Mouse (Mus musculus) lung, embryonic 14.5 days (tissue): ENCODE measurements around the gene Gm42421. TPM values are rescaled to one million over a fixed set of nuclear protein-coding genes. Genes with fewer than 3 reads are reported as not detected.

Source experiments
- ATAC-seq: fragments of 200-750 bp; cut with Nextera tagmentation; 2 replicates; pipeline ENCODE4 v1.8.0; 2017; ENCODE audit warnings: mild to moderate bottlenecking, moderate TSS enrichment, moderate library complexity; ENCODE audit not compliant: insufficient read depth
- DNase-seq: peaks from one replicate; pipeline ENCODE4 v3.0.0-alpha.2; 2015
- H3K27ac ChIP-seq: fragments of 300-500 bp; sonication (generic); 2 replicates; pipeline ENCODE4 v1.5.1; 2014; ENCODE audit warnings: low read depth, mild to moderate bottlenecking, moderate library complexity
- H3K27me3 ChIP-seq: fragments of 300-500 bp; sonication (generic); 2 replicates; pipeline ENCODE4 v1.6.1; 2014; ENCODE audit warnings: low read length, control low read depth; ENCODE audit not compliant: insufficient read depth
- H3K36me3 ChIP-seq: fragments of 300-500 bp; sonication (generic); 2 replicates; pipeline ENCODE4 v1.6.1; 2014; ENCODE audit warnings: control low read depth; ENCODE audit not compliant: insufficient read depth
- H3K4me1 ChIP-seq: fragments of 300-500 bp; sonication (generic); 2 replicates; pipeline ENCODE4 v1.6.1; 2014; ENCODE audit warnings: antibody characterized with exemption, control low read depth; ENCODE audit not compliant: insufficient read depth
- H3K4me2 ChIP-seq: fragments of 300-500 bp; sonication (generic); 2 replicates; pipeline ENCODE4 v1.6.1; 2014; ENCODE audit warnings: mild to moderate bottlenecking
- H3K4me3 ChIP-seq: fragments of 300-500 bp; sonication (generic); 2 replicates; pipeline ENCODE4 v1.5.1; 2014; ENCODE audit warnings: low read depth, low read length
- H3K9ac ChIP-seq: fragments of 300-500 bp; sonication (generic); 2 replicates; pipeline ENCODE4 v1.6.1; 2014
- H3K9me3 ChIP-seq: fragments of 300-500 bp; sonication (generic); 2 replicates; pipeline ENCODE4 v1.6.1; 2016; ENCODE audit warnings: low read depth, low read length, control low read depth
- CTCF ChIP-seq: IDR thresholded peaks from 2 replicates; pipeline ENCODE4 v1.5.1; 2016; ENCODE audit warnings: antibody characterized with exemption, low read depth
- WGBS: fragments of 180-500 bp; shearing (Covaris S2); extraction: QIAGEN DNeasy Blood & Tissue Kit; methylation state at CpG from one replicate; pipeline ENCODE4 v1.1.7; 2014; 5-methylcytosine and 5-hydroxymethylcytosine counted together
- polyA plus RNA-seq: library from polyadenylated mRNA; unstranded; fragments of >200 nt; fragmentation: Nextera tagmentation; extraction: Ambion mirVana; gene quantifications from 2 replicates; pipeline ENCODE4 v1.2.1, GENCODE M21; 2014

Gene Gm42421
- polyA plus RNA-seq, result 0.79 TPM in 1 of 2 replicates, not detected in the other

GRCm38 (mm10) chr5:143927875-143928274, at the start of gene Gm42421:
Gene Gm42421, plus strand, starts transcription at chr5:143928175.
- Histone ChIP-seq H3K36me3 (peaks cover 87% of the 10 kb centered on the region), H3K9me3 (no peaks in the 10 kb centered on the region), H3K4me2 (no peak within 1 kb of the TSS), H3K4me1 (no peaks in the 10 kb centered on the region), H3K27ac (no peak within 1 kb of the TSS), H3K4me3 (no peak within 1 kb of the TSS), H3K9ac (no peak within 1 kb of the TSS), H3K27me3 (no peaks in the 10 kb centered on the region)
- 96% methylated on average over 8 of the region's 8 CpGs for WGBS
- ATAC-seq (no peak), DNase-seq (no peak)
- TF ChIP-seq CTCF, result no peak

- 94% methylated on average over 3 of the region's 3 CpGs for WGBS
- H3K9me3 ChIP-seq, result no peaks in the 10 kb centered on the region
- DNase-seq (no peak), ATAC-seq (no peak)
- H3K9ac ChIP-seq, result no peak overlapping the region
- peaks cover 90% of the 10 kb centered on the region for H3K36me3 ChIP-seq
- no peaks in the 10 kb centered on the region for H3K27me3 ChIP-seq
- H3K4me2 ChIP-seq, result no peak overlapping the region
- no peaks in the 10 kb centered on the region for H3K4me1 ChIP-seq
- H3K4me3 ChIP-seq, result no peak overlapping the region
- no peak for TF ChIP-seq CTCF
- H3K27ac ChIP-seq, result no peak overlapping the region
These were observed 42.7 kb upstream of the Gm42421 start for GRCm38 (mm10) chr5:143885274-143885673.

GRCm38 (mm10) chr5:143890741-143891140, 37.2 kb upstream of the Gm42421 start:
- Histone ChIP-seq H3K4me2 (no peak overlapping the region), H3K9me3 (no peaks in the 10 kb centered on the region), H3K4me1 (no peaks in the 10 kb centered on the region), H3K27me3 (no peaks in the 10 kb centered on the region), H3K27ac (no peak overlapping the region), H3K9ac (no peak overlapping the region), H3K4me3 (no peak overlapping the region), H3K36me3 (peaks cover 65% of the 10 kb centered on the region)
- 72% methylated on average over 6 of the region's 6 CpGs for WGBS
- DNase-seq (no peak), ATAC-seq (no peak)
- TF ChIP-seq CTCF, result no peak

GRCm38 (mm10) chr5:143892255-143892886, 35.6 kb upstream of the Gm42421 start:
- no peaks in the 10 kb centered on the region for H3K27me3 ChIP-seq
- no peak for ATAC-seq
- no peak overlapping the region for H3K4me3 ChIP-seq
- no peaks in the 10 kb centered on the region for H3K9me3 ChIP-seq
- H3K4me2 ChIP-seq, result no peak overlapping the region
- no peaks in the 10 kb centered on the region for H3K4me1 ChIP-seq
- no peak for TF ChIP-seq CTCF
- no peak overlapping the region for H3K9ac ChIP-seq
- no peak for DNase-seq
- no peak overlapping the region for H3K27ac ChIP-seq
- WGBS, result 66% methylated on average over 9 of the region's 9 CpGs
- peaks cover 57% of the 10 kb centered on the region for H3K36me3 ChIP-seq

- DNase-seq, result no peak
- H3K4me3 ChIP-seq, result no peak overlapping the region
These were observed 34.6 kb upstream of the Gm42421 start for GRCm38 (mm10) chr5:143893396-143893795.

GRCm38 (mm10) chr5:143897635-143898330, 30.2 kb upstream of the Gm42421 start, which contains the start of gene Ankrd61:
Gene Ankrd61, minus strand, starts transcription at chr5:143897685.
- no peak for ATAC-seq
- WGBS, result 85% methylated on average over 14 of the region's 14 CpGs
- Histone ChIP-seq H3K9me3 (no peaks in the 10 kb centered on the region), H3K27me3 (no peaks in the 10 kb centered on the region), H3K4me2 (no peak within 1 kb of the TSS), H3K4me1 (no peaks in the 10 kb centered on the region), H3K27ac (no peak within 1 kb of the TSS), H3K36me3 (peaks cover 71% of the 10 kb centered on the region), H3K4me3 (no peak within 1 kb of the TSS), H3K9ac (no peak within 1 kb of the TSS)
- no peak for TF ChIP-seq CTCF
- DNase-seq, result no peak

More at GRCm38 (mm10) chr5:143893396-143893795, 34.6 kb upstream of the Gm42421 start:
- Histone ChIP-seq H3K36me3 (peaks cover 58% of the 10 kb centered on the region), H3K4me2 (no peak overlapping the region), H3K4me1 (no peaks in the 10 kb centered on the region), H3K9me3 (no peaks in the 10 kb centered on the region), H3K9ac (no peak overlapping the region), H3K27me3 (no peaks in the 10 kb centered on the region), H3K27ac (no peak overlapping the region)
- ATAC-seq, result no peak
- WGBS, result 58% methylated on average over 5 of the region's 5 CpGs
- TF ChIP-seq CTCF, result no peak

GRCm38 (mm10) chr5:143902111-143902510, 25.9 kb upstream of the Gm42421 start:
- WGBS, result 76% methylated on average over 3 of the region's 3 CpGs
- no peak for ATAC-seq
- H3K36me3 ChIP-seq, result peaks cover 95% of the 10 kb centered on the region

More at GRCm38 (mm10) chr5:143902111-143902510, 25.9 kb upstream of the Gm42421 start:
- no peak overlapping the region for H3K9ac ChIP-seq
- H3K4me1 ChIP-seq, result no peaks in the 10 kb centered on the region
- H3K9me3 ChIP-seq, result no peaks in the 10 kb centered on the region
- no peak for DNase-seq
- TF ChIP-seq CTCF, result no peak
- H3K27me3 ChIP-seq, result no peaks in the 10 kb centered on the region
- H3K27ac ChIP-seq, result no peak overlapping the region
- no peak overlapping the region for H3K4me2 ChIP-seq
- H3K4me3 ChIP-seq, result no peak overlapping the region
